Mouse (Mus musculus): ENCODE data around the gene Cry2. TPM values are rescaled to one million over a fixed set of nuclear protein-coding genes. Genes with fewer than 3 reads are reported as not detected.
A peak's percentile ranks its signal among the peaks of the same experiment; 100 is the strongest.

Cry2 gene
- total and polyA plus RNA-seq, 3 experiments = 12.7 to 29.3 (median 19.1) TPM

- 22% methylated on average over 17 of the region's 17 CpGs for WGBS
- intact Hi-C loops (cut with DNase I) = loop anchor here (5.0 kb wide), 1 partner anchor 250 kb away; no protein-coding TSS in a partner anchor
- DNase-seq = peak; percentile 66 to 70
- Histone ChIP-seq H3K4me1 (ENCODE audit: control insufficient read depth, insufficient read depth, low read length) (peaks cover 33% of the 10 kb centered on the region), H3K27me3 (ENCODE audit: control insufficient read depth, insufficient read depth, low read length) (no peaks in the 10 kb centered on the region), H3K79me2 (replicated peaks; ENCODE audit: control insufficient read depth, insufficient read depth, low read length) (peaks cover 3% of the 10 kb centered on the region; the same call in 1 of the 2 replicates), H3K27ac (peak overlapping the region; percentile 85), H3K9ac (ENCODE audit: low read depth, low read length) (peak overlapping the region; percentile 98), H3K36me3 (ENCODE audit: control insufficient read depth, insufficient read depth, low read length) (peaks cover 10% of the 10 kb centered on the region), H3K4me3 (peak overlapping the region; percentile 89)
- no peak for TF ChIP-seq CTCF (IDR thresholded peaks at IDR 0.05)
- TF ChIP-seq EP300 (IDR thresholded peaks at IDR 0.05; ENCODE audit: insufficient read depth, low read depth, low read length) = no peak
- no peak for TF ChIP-seq POLR2A (IDR thresholded peaks at IDR 0.05; ENCODE audit: insufficient read depth, low read depth, low read length)
Measured at GRCm38 (mm10) chr2:92432299-92433295, 1.2 kb downstream of the Cry2 start.

DNA sequence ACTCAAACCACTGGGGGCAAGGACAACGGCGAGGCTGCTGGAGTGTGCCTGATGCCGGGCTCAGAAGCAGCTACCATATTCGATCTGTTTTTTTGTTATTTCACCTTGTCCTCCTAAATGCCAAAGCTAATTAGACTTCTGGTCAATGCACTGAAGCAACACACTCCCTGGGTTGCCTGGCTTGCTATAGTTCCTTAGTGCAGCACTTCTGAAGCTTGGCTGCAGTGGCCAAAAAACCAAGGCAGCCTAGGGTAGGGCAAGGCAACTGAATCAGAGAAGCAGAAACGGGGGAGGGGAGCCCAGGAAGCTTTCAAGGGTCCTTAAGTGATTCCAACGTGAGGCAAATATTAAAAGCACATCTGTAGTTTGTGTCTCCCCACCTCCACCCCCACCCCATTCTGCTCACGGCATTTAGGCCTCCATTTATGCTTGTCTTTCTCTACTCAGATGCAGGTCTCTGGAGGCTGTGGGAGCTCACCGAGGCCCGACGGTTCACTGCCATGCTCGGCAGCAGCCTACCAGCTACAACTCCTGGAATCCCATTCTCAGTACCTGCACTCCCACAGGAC is 2.1 kb downstream of the Cry2 start:
- Histone ChIP-seq H3K4me3 (peak overlapping the region; percentile 89), H3K36me3 (ENCODE audit: control insufficient read depth, insufficient read depth, low read length) (peaks cover 11% of the 10 kb centered on the region), H3K9ac (ENCODE audit: low read depth, low read length) (peak overlapping the region; percentile 29), H3K27ac (peak overlapping the region; percentile 85), H3K27me3 (ENCODE audit: control insufficient read depth, insufficient read depth, low read length) (no peaks in the 10 kb centered on the region), H3K79me2 (replicated peaks; ENCODE audit: control insufficient read depth, insufficient read depth, low read length) (peaks cover 3% of the 10 kb centered on the region; the same call in 1 of the 2 replicates), H3K4me1 (ENCODE audit: control insufficient read depth, insufficient read depth, low read length) (peaks cover 36% of the 10 kb centered on the region)
- intact Hi-C loops (cut with DNase I) = loop anchor here (5.0 kb wide), 1 partner anchor 249 kb away; no protein-coding TSS in a partner anchor
- TF ChIP-seq CTCF (IDR thresholded peaks at IDR 0.05) (no peak), POLR2A (IDR thresholded peaks at IDR 0.05; ENCODE audit: insufficient read depth, low read depth, low read length) (no peak), EP300 (IDR thresholded peaks at IDR 0.05; ENCODE audit: insufficient read depth, low read depth, low read length) (no peak)
- 16% methylated on average over 11 of the region's 11 CpGs for WGBS
- DNase-seq = no peak

- H3K36me3 ChIP-seq (ENCODE audit: control insufficient read depth, insufficient read depth, low read length) = peaks cover 18% of the 10 kb centered on the region
- DNase-seq = peak; percentile 69 to 77
- no peaks in the 10 kb centered on the region for H3K27me3 ChIP-seq (ENCODE audit: control insufficient read depth, insufficient read depth, low read length)
- TF ChIP-seq CTCF (IDR thresholded peaks at IDR 0.05) (no peak), EP300 (IDR thresholded peaks at IDR 0.05; ENCODE audit: insufficient read depth, low read depth, low read length) (peak; percentile 82; the same call in 1 of the 2 replicates), POLR2A (IDR thresholded peaks at IDR 0.05; ENCODE audit: insufficient read depth, low read depth, low read length) (peak; percentile 43; the same call in 1 of the 2 replicates)
- peaks cover 41% of the 10 kb centered on the region for H3K4me1 ChIP-seq (ENCODE audit: control insufficient read depth, insufficient read depth, low read length)
- H3K27ac ChIP-seq = peak overlapping the region; percentile 85
- peaks cover 3% of the 10 kb centered on the region; the same call in 1 of the 2 replicates for H3K79me2 ChIP-seq (replicated peaks; ENCODE audit: control insufficient read depth, insufficient read depth, low read length)
- intact Hi-C loops (cut with DNase I) = loop anchor here (5.0 kb wide), 1 partner anchor 249 kb away; no protein-coding TSS in a partner anchor
- WGBS = 23% methylated on average over 21 of the region's 21 CpGs
- peak overlapping the region; percentile 29 for H3K9ac ChIP-seq (ENCODE audit: low read depth, low read length)
- H3K4me3 ChIP-seq = peak overlapping the region; percentile 31
Measured at GRCm38 (mm10) chr2:92430723-92431541, 2.9 kb downstream of the Cry2 start.

- intact Hi-C loops (cut with DNase I) = loop anchor here (5.0 kb wide), 1 partner anchor 248 kb away; no protein-coding TSS in a partner anchor
- H3K79me2 ChIP-seq (replicated peaks; ENCODE audit: control insufficient read depth, insufficient read depth, low read length) = peaks cover 3% of the 10 kb centered on the region; the same call in 1 of the 2 replicates
- TF ChIP-seq POLR2A (IDR thresholded peaks at IDR 0.05; ENCODE audit: insufficient read depth, low read depth, low read length) (no peak), CTCF (IDR thresholded peaks at IDR 0.05) (no peak), EP300 (IDR thresholded peaks at IDR 0.05; ENCODE audit: insufficient read depth, low read depth, low read length) (no peak)
- no peak for DNase-seq
- peak overlapping the region; percentile 85 for H3K27ac ChIP-seq
- H3K27me3 ChIP-seq (ENCODE audit: control insufficient read depth, insufficient read depth, low read length) = no peaks in the 10 kb centered on the region
- WGBS = 44% methylated on average over 2 of the region's 2 CpGs
- no peak overlapping the region for H3K9ac ChIP-seq (ENCODE audit: low read depth, low read length)
- H3K4me1 ChIP-seq (ENCODE audit: control insufficient read depth, insufficient read depth, low read length) = peaks cover 47% of the 10 kb centered on the region
- peaks cover 26% of the 10 kb centered on the region for H3K36me3 ChIP-seq (ENCODE audit: control insufficient read depth, insufficient read depth, low read length)
- H3K4me3 ChIP-seq = no peak overlapping the region
Measured at GRCm38 (mm10) chr2:92430089-92430488, 3.8 kb downstream of the Cry2 start.

DNA sequence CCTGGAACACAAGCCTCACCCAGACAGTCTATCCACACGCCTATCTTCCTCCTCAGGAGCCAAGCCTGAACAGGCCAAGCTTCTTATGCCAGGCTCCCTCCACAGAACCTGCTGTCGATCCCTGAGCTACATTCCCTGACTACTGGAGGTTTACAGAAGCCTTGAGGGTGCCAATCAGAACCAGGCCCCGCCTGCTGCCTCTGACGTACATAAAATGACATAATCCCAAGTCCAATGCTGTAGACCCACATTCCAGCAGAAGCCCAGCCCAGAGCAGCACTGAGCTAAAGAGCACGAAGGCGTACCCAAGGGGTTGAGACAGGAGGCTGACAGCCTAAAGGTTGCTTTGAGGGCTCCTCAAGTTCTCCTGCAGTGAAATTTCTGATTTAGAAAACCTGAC is 6.0 kb downstream of the Cry2 start:
- H3K4me1 ChIP-seq (ENCODE audit: control insufficient read depth, insufficient read depth, low read length) = peaks cover 61% of the 10 kb centered on the region
- H3K27ac ChIP-seq = peak overlapping the region; percentile 85
- 16% methylated on average over 6 of the region's 6 CpGs for WGBS
- intact Hi-C loops (cut with DNase I) = no loop called here
- no peaks in the 10 kb centered on the region for H3K27me3 ChIP-seq (ENCODE audit: control insufficient read depth, insufficient read depth, low read length)
- H3K79me2 ChIP-seq (replicated peaks; ENCODE audit: control insufficient read depth, insufficient read depth, low read length) = no peaks in the 10 kb centered on the region
- H3K9ac ChIP-seq (ENCODE audit: low read depth, low read length) = no peak overlapping the region; the same call in 1 of the 2 replicates
- H3K36me3 ChIP-seq (ENCODE audit: control insufficient read depth, insufficient read depth, low read length) = peaks cover 39% of the 10 kb centered on the region
- H3K4me3 ChIP-seq = no peak overlapping the region
- TF ChIP-seq POLR2A (IDR thresholded peaks at IDR 0.05; ENCODE audit: insufficient read depth, low read depth, low read length) (peak; percentile 39; the same call in 1 of the 2 replicates), CTCF (IDR thresholded peaks at IDR 0.05) (no peak), EP300 (IDR thresholded peaks at IDR 0.05; ENCODE audit: insufficient read depth, low read depth, low read length) (0 out of 2 replicates have a peak, but pooled peaks have one; percentile 31)
- DNase-seq = peak; percentile 79 to 84
